ENCODE assay signal across 13 mouse cellular contexts in genomic region chr1:120024331-120025049, GRCm38 (mm10). TPM values are rescaled to one million over a fixed set of nuclear protein-coding genes. Genes with fewer than 3 reads are reported as not detected.
DNase-seq lines count a peak whose midpoint lies in the region; ATAC-seq lines count a peak whose summit lies in the region.
"Had no signal": no experiment of that assay in that cellular context is flagged by ENCODE, and none has a peak within 500 bp of the region (broad histone marks: within the 10 kb centered on the region; RNA-seq: fewer than 3 reads in every experiment).

No protein-coding gene starts in this region.

- peak overlapping the region; percentile 60 for H3K27ac ChIP-seq in heart, embryonic 13.5 days (replicated peaks)
- H3K27ac ChIP-seq in heart, embryonic 16.5 days (ENCODE audit: low read length): peak overlapping the region; percentile 89
- peak overlapping the region; percentile 20; the same call in 1 of the 2 replicates for H3K27ac ChIP-seq in kidney, embryonic 14.5 days (ENCODE audit: low read depth, low read length)
- H3K27ac ChIP-seq: hindbrain, embryonic 12.5 days; limb, embryonic 13.5 days; macrophage had no signal

- H3K36me3 ChIP-seq in heart, embryonic 13.5 days: no peaks in the 10 kb centered on the region
- H3K36me3 ChIP-seq in heart, embryonic 16.5 days (ENCODE audit: control insufficient read depth, insufficient read depth): no peaks in the 10 kb centered on the region
- no peaks in the 10 kb centered on the region for H3K36me3 ChIP-seq in kidney, embryonic 14.5 days (ENCODE audit: control insufficient read depth, insufficient read depth, low read length)
- H3K36me3 ChIP-seq: hindbrain, embryonic 12.5 days; limb, embryonic 13.5 days had no signal

- no peak for DNase-seq in heart, postnatal 36 days
- peak; percentile 41 for DNase-seq in mesoderm, embryonic 11.5 days (ENCODE audit: low read depth, low spot score)
- DNase-seq in right cerebral cortex, postnatal 14 days: no peak
- DNase-seq in layer of hippocampus, adult 18-20 months (ENCODE audit: low spot score in 2 of 2): no peak
- DNase-seq: right cerebral cortex, postnatal 25 days had no signal

- H3K9ac ChIP-seq in heart, embryonic 13.5 days: no peak overlapping the region
- H3K9ac ChIP-seq in heart, embryonic 16.5 days (ENCODE audit: low read length): 0 out of 2 replicates have a peak overlapping the region, but pooled peaks have one; percentile 12
- H3K9ac ChIP-seq in kidney, embryonic 14.5 days (ENCODE audit: low read depth, low read length): no peak overlapping the region
- H3K9ac ChIP-seq: hindbrain, embryonic 12.5 days; limb, embryonic 13.5 days had no signal

- H3K4me1 ChIP-seq in heart, embryonic 13.5 days: peaks cover 25% of the 10 kb centered on the region
- peaks cover 24% of the 10 kb centered on the region for H3K4me1 ChIP-seq in heart, embryonic 16.5 days (ENCODE audit: control insufficient read depth, insufficient read depth, low read length)
- peaks cover 12% of the 10 kb centered on the region; the same call in 1 of the 2 replicates for H3K4me1 ChIP-seq in kidney, embryonic 14.5 days (ENCODE audit: control insufficient read depth, insufficient read depth, low read length)
- H3K4me1 ChIP-seq: hindbrain, embryonic 12.5 days had no signal

- no peak for ATAC-seq in heart, embryonic 13.5 days (ENCODE audit: extremely low read depth, insufficient number of reproducible peaks, low FRiP score, low TSS enrichment)
- no peak; the same call in 1 of the 2 replicates for ATAC-seq in heart, embryonic 16.5 days (replicated peaks; ENCODE audit: extremely low read depth, insufficient read depth, low FRiP score)
- peak; percentile 67 for ATAC-seq in kidney, embryonic 14.5 days (ENCODE audit: low FRiP score, low TSS enrichment)

- WGBS in heart, embryonic 13.5 days: 47% methylated on average over 10 of the region's 10 CpGs
- 43% methylated on average over 10 of the region's 10 CpGs for WGBS in heart, embryonic 16.5 days
- WGBS in kidney, embryonic 14.5 days: 33% methylated on average over 10 of the region's 10 CpGs

- no peaks in the 10 kb centered on the region for H3K9me3 ChIP-seq in heart, embryonic 13.5 days
- H3K9me3 ChIP-seq in heart, embryonic 16.5 days (replicated peaks; ENCODE audit: control insufficient read depth, low read length): no peaks in the 10 kb centered on the region
- H3K9me3 ChIP-seq in kidney, embryonic 14.5 days (ENCODE audit: control insufficient read depth, low read length): no peaks in the 10 kb centered on the region
- H3K9me3 ChIP-seq: hindbrain, embryonic 12.5 days; limb, embryonic 13.5 days had no signal

- intact Hi-C loops in heart, postnatal 36 days (cut with DNase I): no loop called here

- H3K27me3 ChIP-seq in heart, embryonic 13.5 days (replicated peaks): no peaks in the 10 kb centered on the region
- no peaks in the 10 kb centered on the region for H3K27me3 ChIP-seq in heart, embryonic 16.5 days (ENCODE audit: control insufficient read depth, insufficient read depth, low read length)
- no peaks in the 10 kb centered on the region for H3K27me3 ChIP-seq in kidney, embryonic 14.5 days (ENCODE audit: control insufficient read depth, insufficient read depth, low read length)
- H3K27me3 ChIP-seq: hindbrain, embryonic 12.5 days; limb, embryonic 13.5 days had no signal

- H3K4me2 ChIP-seq in heart, embryonic 13.5 days: no peak overlapping the region
- H3K4me2 ChIP-seq in heart, embryonic 16.5 days (ENCODE audit: low read depth, low read length): no peak overlapping the region
- no peak overlapping the region for H3K4me2 ChIP-seq in kidney, embryonic 14.5 days (replicated peaks; ENCODE audit: low read depth, low read length)
- H3K4me2 ChIP-seq: hindbrain, embryonic 12.5 days; limb, embryonic 13.5 days had no signal

- H3K4me3 ChIP-seq in heart, embryonic 13.5 days: no peak overlapping the region
- no peak overlapping the region for H3K4me3 ChIP-seq in heart, embryonic 16.5 days (ENCODE audit: low read length)
- H3K4me3 ChIP-seq in kidney, embryonic 14.5 days (ENCODE audit: low read length): no peak overlapping the region
- H3K4me3 ChIP-seq: hindbrain, embryonic 12.5 days; limb, embryonic 13.5 days had no signal

RNA-seq across cellular contexts. Expression of gene Sctr, which starts 17.8 kb away (rescaled TPM):
- 0.09 TPM in 2 replicates for polyA plus RNA-seq in heart, embryonic 13.5 days (2015; fragmentation: Nextera tagmentation; extraction: Ambion mirVana)
- total RNA-seq in heart, postnatal 36 days (2021): not detected
- 0.11 TPM in 1 of 2 replicates, not detected in the other for polyA plus RNA-seq in heart, embryonic 16.5 days (2015; fragmentation: Nextera tagmentation; extraction: Ambion mirVana)
- 0.34 and 0.40 TPM in 2 replicates for polyA plus RNA-seq in kidney, embryonic 14.5 days (2014; fragmentation: Nextera tagmentation; extraction: Ambion mirVana)
- total RNA-seq in layer of hippocampus, adult 18-20 months (2021): 1 to 10 TPM in 1 of 2 experiments, under 1 TPM in 1; 0.81 to 1.0 TPM
- total RNA-seq: common myeloid progenitor, adult 5-6 weeks; neutrophil, adult 5-6 weeks had no signal
- polyA plus RNA-seq: macrophage had no signal

RNA-seq across cellular contexts. Expression of gene Cfap221, which starts 27.5 kb away (rescaled TPM):
- polyA plus RNA-seq in heart, embryonic 13.5 days (2015; fragmentation: Nextera tagmentation; extraction: Ambion mirVana): not detected in 2 replicates
- not detected for total RNA-seq in heart, postnatal 36 days (2021)
- polyA plus RNA-seq in heart, embryonic 16.5 days (2015; fragmentation: Nextera tagmentation; extraction: Ambion mirVana): 0.16 and 0.25 TPM in 2 replicates
- polyA plus RNA-seq in kidney, embryonic 14.5 days (2014; fragmentation: Nextera tagmentation; extraction: Ambion mirVana): 0.21 and 0.35 TPM in 2 replicates
- under 1 TPM; 0.38 to 0.94 TPM for total RNA-seq in layer of hippocampus, adult 18-20 months (2021)
- total RNA-seq: common myeloid progenitor, adult 5-6 weeks; neutrophil, adult 5-6 weeks had no signal
- polyA plus RNA-seq: macrophage had no signal

RNA-seq across cellular contexts. Expression of gene Tmem37, which starts 49.4 kb away (rescaled TPM):
- polyA plus RNA-seq in heart, embryonic 13.5 days (2015; fragmentation: Nextera tagmentation; extraction: Ambion mirVana): 14.7 and 16.6 TPM in 2 replicates
- 1 to 10 TPM; 5.4 to 8.8 TPM for total RNA-seq in heart, postnatal 36 days (2021)
- 10.2 and 10.4 TPM in 2 replicates for polyA plus RNA-seq in heart, embryonic 16.5 days (2015; fragmentation: Nextera tagmentation; extraction: Ambion mirVana)
- 40.5 and 44.1 TPM in 2 replicates for polyA plus RNA-seq in kidney, embryonic 14.5 days (2014; fragmentation: Nextera tagmentation; extraction: Ambion mirVana)
- 1 to 10 TPM; 1.2 to 1.5 TPM for total RNA-seq in layer of hippocampus, adult 18-20 months (2021)
- total RNA-seq: neutrophil, adult 5-6 weeks had no signal

Comparison
In these comparisons a context has a peak if more than half of its experiments do, and no peak if none do; other contexts are left out.
1. H3K27ac ChIP-seq: peak in every context shown above with its lines; median percentile 89 in heart, embryonic 16.5 days; 60 in heart, embryonic 13.5 days; 20 in kidney, embryonic 14.5 days.